Mouse (Mus musculus) thymus, postnatal 25 days (tissue): Measurements from ENCODE around the gene Fermt3.
"Not testable (repeated sequence)": the region's sequence is repeated elsewhere in the genome, so short reads cannot be mapped to it uniquely, and the experiment has no call there.

ENCODE experiments used
- DNase-seq: peaks from one replicate; pipeline ENCODE4 v3.0.0; 2022

Fermt3 gene

GRCm38 (mm10) chr19:7034006-7034405 is 14.7 kb upstream of the Fermt3 start:
- DNase-seq: no peak

- DNase-seq: no peak
Observed at GRCm38 (mm10) chr19:7029531-7029930, 10.3 kb upstream of the Fermt3 start.

- DNase-seq: peak; percentile 81
Observed at GRCm38 (mm10) chr19:7020224-7020641, 964 bp upstream of the Fermt3 start.

- DNase-seq: peak; percentile 46
Observed at GRCm38 (mm10) chr19:7018546-7018945, 723 bp downstream of the Fermt3 start.

GRCm38 (mm10) chr19:7017541-7018457 is 1.5 kb downstream of the Fermt3 start:
- DNase-seq: peak; percentile 66

- DNase-seq: no peak
Observed at GRCm38 (mm10) chr19:7014481-7015135, 4.7 kb downstream of the Fermt3 start.

GRCm38 (mm10) chr19:7013984-7014383 is 5.3 kb downstream of the Fermt3 start:
- DNase-seq: no peak

GRCm38 (mm10) chr19:7012426-7012825 is 6.8 kb downstream of the Fermt3 start:
- no peak for DNase-seq

GRCm38 (mm10) chr19:7006892-7007593 is 12.2 kb downstream of the Fermt3 start:
- no peak for DNase-seq

- DNase-seq: no peak
Observed at GRCm38 (mm10) chr19:6999360-7000063, 19.8 kb downstream of the Fermt3 start.

- DNase-seq: no peak
Observed at GRCm38 (mm10) chr19:6997721-6998290, 21.5 kb downstream of the Fermt3 start.

GRCm38 (mm10) chr19:6996006-6996405 is 23.3 kb downstream of the Fermt3 start, which contains the start of the genes Nudt22 and Trpt1:
Gene Nudt22, minus strand, starts transcription at chr19:6996117.
Gene Trpt1, plus strand, starts transcription at chr19:6996131.
- DNase-seq: peak; percentile 70

- no peak for DNase-seq
Observed at GRCm38 (mm10) chr19:6995255-6995991, 23.8 kb downstream of the Fermt3 start.

- no peak for DNase-seq
Observed at GRCm38 (mm10) chr19:6994489-6994888, 24.8 kb downstream of the Fermt3 start.

GRCm38 (mm10) chr19:6994002-6994401 is 25.3 kb downstream of the Fermt3 start:
- DNase-seq: no peak

GRCm38 (mm10) chr19:6993011-6993770 is 26.1 kb downstream of the Fermt3 start:
- DNase-seq: no peak

- peak; percentile 98 for DNase-seq
Observed at GRCm38 (mm10) chr19:6992011-6992858, 27.0 kb downstream of the Fermt3 start, which contains the start of gene Dnajc4. Gene Dnajc4, minus strand, starts transcription at chr19:6992572.

- not testable (repeated sequence) for DNase-seq
Observed at GRCm38 (mm10) chr19:6991166-6991565, 28.1 kb downstream of the Fermt3 start.

- DNase-seq: no peak
Observed at GRCm38 (mm10) chr19:6990712-6991111, 28.6 kb downstream of the Fermt3 start.

- no peak for DNase-seq
Observed at GRCm38 (mm10) chr19:6989251-6989650, 30.0 kb downstream of the Fermt3 start.
